Mouse (Mus musculus): ENCODE results near the gene Qdpr. TPM values are rescaled to one million over a fixed set of nuclear protein-coding genes. Genes with fewer than 3 reads are reported as not detected.

Gene Qdpr
- polyA plus RNA-seq, 1 experiment from 2014 or later: 132 TPM

- Histone ChIP-seq H3K4me3 (no peak overlapping the region), H3K27me3 (no peaks in the 10 kb centered on the region), H3K27ac (no peak overlapping the region), H3K4me2 (replicated peaks) (no peak overlapping the region), H3K4me1 (no peaks in the 10 kb centered on the region; the same call in 1 of the 2 replicates), H3K36me3 (no peaks in the 10 kb centered on the region), H3K9ac (no peak overlapping the region), H3K9me3 (no peaks in the 10 kb centered on the region)
- 44% methylated on average over 8 of the region's 8 CpGs for WGBS
- 0 out of 2 replicates have a peak, but pooled peaks have one; percentile 71 for ATAC-seq (ENCODE audit: insufficient number of reproducible peaks, insufficient read depth, low FRiP score, low TSS enrichment)
Observed at GRCm38 (mm10) chr5:45424021-45424886, 25.8 kb downstream of the Qdpr start.

GRCm38 (mm10) chr5:45421881-45422844, 27.9 kb downstream of the Qdpr start:
- H3K9me3 ChIP-seq: no peaks in the 10 kb centered on the region

DNA sequence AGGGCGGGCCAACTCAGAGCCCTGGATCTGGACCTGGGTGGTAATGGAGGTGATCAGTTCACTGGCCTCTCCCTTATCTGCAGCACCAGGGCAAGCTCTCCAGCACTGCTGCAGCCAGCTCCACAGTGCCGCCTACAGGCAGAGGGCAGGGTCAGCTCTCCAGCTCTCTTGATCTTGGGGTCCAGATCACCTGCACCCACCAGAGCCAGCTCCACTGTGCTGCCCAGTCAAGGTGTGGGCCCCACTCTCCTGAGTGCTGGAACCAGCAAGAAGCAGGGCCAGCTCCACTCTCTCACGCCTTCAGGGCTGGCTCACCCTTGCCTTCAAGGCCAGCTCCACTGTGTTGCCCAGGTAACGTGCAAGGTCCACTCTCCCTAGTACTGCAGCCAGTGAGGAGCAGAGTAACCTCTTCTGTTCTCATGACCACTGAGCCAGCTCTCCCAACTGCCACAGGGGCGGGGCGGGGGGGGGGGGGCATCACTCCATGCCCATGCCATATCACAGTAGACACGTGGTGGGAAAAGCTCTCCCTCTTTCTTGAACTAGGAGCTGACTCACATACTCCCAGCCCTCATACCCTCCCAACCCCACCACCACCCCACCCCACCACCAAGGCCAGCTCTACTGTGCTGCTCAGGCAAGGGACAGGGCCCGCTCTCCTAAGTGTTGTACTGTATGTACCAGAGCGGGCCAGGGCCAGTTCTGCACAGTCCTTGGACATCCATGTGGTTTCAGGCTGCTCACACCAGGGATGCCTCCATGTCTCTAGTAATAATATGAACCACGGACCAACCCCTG, 30.0 kb downstream of the Qdpr start:
- Histone ChIP-seq H3K4me2 (replicated peaks) (no peak overlapping the region), H3K36me3 (no peaks in the 10 kb centered on the region), H3K4me1 (no peaks in the 10 kb centered on the region; the same call in 1 of the 2 replicates), H3K9ac (no peak overlapping the region), H3K9me3 (no peaks in the 10 kb centered on the region), H3K4me3 (no peak overlapping the region), H3K27ac (no peak overlapping the region), H3K27me3 (no peaks in the 10 kb centered on the region)
- peak; percentile 41; the same call in 1 of the 2 replicates for ATAC-seq (ENCODE audit: insufficient number of reproducible peaks, insufficient read depth, low FRiP score, low TSS enrichment)
- WGBS: 72% methylated on average over 10 of the region's 10 CpGs

More at GRCm38 (mm10) chr5:45421881-45422844, 27.9 kb downstream of the Qdpr start:
- H3K4me1 ChIP-seq: no peaks in the 10 kb centered on the region; the same call in 1 of the 2 replicates
- H3K9ac ChIP-seq: no peak overlapping the region
- H3K4me2 ChIP-seq (replicated peaks): no peak overlapping the region
- ATAC-seq (ENCODE audit: insufficient number of reproducible peaks, insufficient read depth, low FRiP score, low TSS enrichment): no peak
- H3K27me3 ChIP-seq: no peaks in the 10 kb centered on the region
- 50% methylated on average over 12 of the region's 12 CpGs for WGBS
- no peaks in the 10 kb centered on the region for H3K36me3 ChIP-seq
- no peak overlapping the region for H3K27ac ChIP-seq
- no peak overlapping the region for H3K4me3 ChIP-seq

- no peak for ATAC-seq (ENCODE audit: insufficient number of reproducible peaks, insufficient read depth, low FRiP score, low TSS enrichment)
- no peaks in the 10 kb centered on the region; the same call in 1 of the 2 replicates for H3K4me1 ChIP-seq
- H3K9ac ChIP-seq: no peak overlapping the region
- no peak overlapping the region for H3K4me3 ChIP-seq
- WGBS: 82% methylated on average over 3 of the region's 3 CpGs
- H3K36me3 ChIP-seq: no peaks in the 10 kb centered on the region
- no peaks in the 10 kb centered on the region for H3K27me3 ChIP-seq
- no peak overlapping the region for H3K27ac ChIP-seq
- H3K4me2 ChIP-seq (replicated peaks): no peak overlapping the region
- no peaks in the 10 kb centered on the region for H3K9me3 ChIP-seq
Observed at GRCm38 (mm10) chr5:45417859-45418443, 32.1 kb downstream of the Qdpr start.

DNA sequence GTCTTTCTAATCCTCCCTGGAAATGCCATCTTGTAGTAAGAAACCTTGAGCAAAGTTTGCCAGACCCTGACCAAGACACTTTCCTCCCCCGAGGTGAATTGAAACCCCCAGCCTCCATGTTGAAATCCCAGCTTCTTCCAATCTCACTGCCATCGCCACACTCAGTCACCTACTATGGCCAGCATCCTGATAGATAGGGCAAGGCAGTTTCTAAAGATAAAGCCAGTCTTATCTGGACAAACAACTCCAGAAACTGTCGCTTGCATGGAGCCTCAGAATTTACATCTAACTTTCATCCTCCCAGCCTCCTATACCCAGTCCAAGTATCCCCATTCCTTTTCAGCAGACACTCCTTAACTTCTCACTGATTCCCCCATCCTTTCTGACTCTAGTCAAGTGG, 33.6 kb downstream of the Qdpr start:
- Histone ChIP-seq H3K9me3 (no peaks in the 10 kb centered on the region), H3K36me3 (no peaks in the 10 kb centered on the region), H3K27ac (no peak overlapping the region), H3K9ac (no peak overlapping the region), H3K4me2 (replicated peaks) (no peak overlapping the region), H3K4me3 (no peak overlapping the region), H3K27me3 (no peaks in the 10 kb centered on the region), H3K4me1 (no peaks in the 10 kb centered on the region)
- 91% methylated on average over 3 of the region's 3 CpGs for WGBS
- ATAC-seq (ENCODE audit: insufficient number of reproducible peaks, insufficient read depth, low FRiP score, low TSS enrichment): no peak

DNA sequence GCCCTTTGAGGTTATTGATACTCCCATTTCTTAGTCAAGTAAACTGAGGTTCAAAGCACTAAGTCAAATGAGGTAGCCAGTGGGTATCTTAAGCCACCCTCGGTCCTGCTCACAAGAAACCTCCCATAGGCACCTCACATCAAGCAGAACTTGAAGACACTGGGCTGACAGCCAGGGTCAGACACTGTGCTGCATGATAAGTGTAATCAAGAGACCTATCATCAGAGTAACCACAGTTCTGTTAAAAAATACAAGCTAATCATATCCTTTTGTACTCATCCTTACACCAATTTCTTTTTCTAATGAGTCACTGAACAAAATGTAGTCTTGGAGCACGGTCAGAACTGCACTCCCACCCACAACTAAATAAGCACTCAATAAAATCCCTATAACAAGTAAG, 43.9 kb downstream of the Qdpr start:
- no peak overlapping the region for H3K4me3 ChIP-seq
- ATAC-seq (ENCODE audit: insufficient number of reproducible peaks, insufficient read depth, low FRiP score, low TSS enrichment): no peak
- 84% methylated on average over 2 of the region's 2 CpGs for WGBS

DNA sequence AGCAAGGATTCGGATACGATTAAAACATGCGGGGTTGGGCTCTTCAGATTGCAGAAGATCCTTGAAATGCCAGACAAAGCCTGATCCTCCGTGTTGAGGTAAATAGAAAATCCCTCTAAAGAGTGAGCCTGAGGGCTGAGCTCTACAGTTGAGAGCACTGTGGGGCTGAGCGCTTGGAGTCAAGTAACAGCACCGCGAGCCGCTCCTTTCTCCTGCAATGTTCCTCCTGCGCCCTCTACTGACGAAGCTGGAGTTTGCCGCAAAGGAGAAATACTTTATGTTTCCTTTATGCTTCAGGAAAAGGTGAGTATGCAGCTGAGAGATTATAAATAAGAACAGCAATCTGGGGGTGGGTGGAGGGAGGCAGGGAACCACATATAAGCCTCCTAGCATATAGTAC, 47.4 kb downstream of the Qdpr start:
- Histone ChIP-seq H3K36me3 (no peaks in the 10 kb centered on the region), H3K27me3 (no peaks in the 10 kb centered on the region), H3K9me3 (no peaks in the 10 kb centered on the region), H3K4me1 (no peaks in the 10 kb centered on the region), H3K9ac (no peak overlapping the region), H3K4me3 (no peak overlapping the region), H3K27ac (no peak overlapping the region), H3K4me2 (replicated peaks) (no peak overlapping the region)
- 13% methylated on average over 11 of the region's 11 CpGs for WGBS
- ATAC-seq (ENCODE audit: insufficient number of reproducible peaks, insufficient read depth, low FRiP score, low TSS enrichment): peak; percentile 87

More for the DNA sequence above, 43.9 kb downstream of the Qdpr start:
- Histone ChIP-seq H3K27me3 (no peaks in the 10 kb centered on the region), H3K9me3 (no peaks in the 10 kb centered on the region), H3K4me2 (replicated peaks) (no peak overlapping the region), H3K27ac (no peak overlapping the region), H3K9ac (no peak overlapping the region), H3K36me3 (no peaks in the 10 kb centered on the region), H3K4me1 (no peaks in the 10 kb centered on the region)

DNA sequence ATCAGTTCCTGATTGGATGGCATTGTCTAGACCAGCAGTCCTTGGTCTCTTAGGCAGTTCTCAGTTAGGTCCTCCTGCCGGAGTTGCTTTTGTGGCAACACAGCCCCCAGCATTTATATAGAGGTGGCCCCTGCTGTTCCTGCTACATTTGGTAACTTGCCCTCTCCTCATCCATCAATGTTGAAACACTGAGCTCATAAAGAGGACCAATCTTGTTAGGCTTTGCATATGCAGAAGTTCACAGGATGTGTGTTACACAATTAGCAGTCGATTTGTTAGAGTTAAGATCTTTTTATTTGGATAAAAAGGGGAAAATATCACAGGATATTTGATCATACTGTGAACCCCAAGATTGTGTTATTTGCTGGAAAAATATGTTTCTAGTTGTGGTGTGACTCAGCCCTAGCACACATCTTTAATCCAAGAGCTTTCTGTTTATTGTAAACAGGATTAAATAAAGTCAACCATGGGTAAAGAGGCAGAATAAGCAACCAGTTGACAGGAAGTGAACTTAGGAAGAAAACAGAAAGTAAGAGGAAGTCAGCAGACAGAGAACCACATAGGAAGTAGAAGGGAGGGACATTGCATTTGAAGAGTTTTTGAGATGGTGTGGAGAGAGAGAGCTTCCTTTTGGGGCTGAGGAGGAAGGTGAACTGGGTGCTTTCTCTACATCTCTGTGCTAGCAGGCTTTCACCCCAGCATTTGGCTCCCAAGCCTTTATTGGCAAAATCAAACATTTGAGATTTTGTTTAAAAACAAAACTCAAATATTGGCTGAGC, 65.8 kb downstream of the Qdpr start:
- no peaks in the 10 kb centered on the region for H3K9me3 ChIP-seq
- H3K36me3 ChIP-seq: no peaks in the 10 kb centered on the region
- H3K27ac ChIP-seq: no peak overlapping the region
- H3K4me1 ChIP-seq: no peaks in the 10 kb centered on the region
- no peak for ATAC-seq (ENCODE audit: insufficient number of reproducible peaks, insufficient read depth, low FRiP score, low TSS enrichment)
- 66% methylated on average over 2 of the region's 2 CpGs for WGBS
- no peak overlapping the region for H3K4me2 ChIP-seq (replicated peaks)
- no peak overlapping the region for H3K4me3 ChIP-seq
- no peak overlapping the region for H3K9ac ChIP-seq
- H3K27me3 ChIP-seq: no peaks in the 10 kb centered on the region
